Mouse (Mus musculus): Measurements from ENCODE around the gene Depdc5.
"Not testable (repeated sequence)": the region's sequence is repeated elsewhere in the genome, so short reads cannot be mapped to it uniquely, and the experiment has no call there.

The Depdc5 gene

DNA sequence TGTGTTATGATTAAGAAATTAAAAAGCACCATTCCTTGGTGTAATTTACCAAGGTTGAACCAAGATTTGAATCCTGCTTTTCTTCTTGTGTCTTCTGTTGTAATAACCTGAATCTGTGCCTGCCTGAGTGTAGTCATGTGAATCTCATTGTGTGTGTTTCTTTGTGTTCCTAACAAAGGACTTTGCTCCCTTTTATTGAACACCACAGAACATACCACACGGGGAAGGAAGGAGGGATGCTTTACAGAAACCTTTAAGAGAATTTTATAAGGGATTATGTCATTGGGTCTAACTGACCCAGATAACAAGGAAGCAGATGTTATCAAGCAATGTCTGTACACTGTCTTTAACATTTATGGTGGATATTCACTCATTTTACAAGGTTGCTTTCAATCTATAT is 44.0 kb downstream of the Depdc5 start:
- DNase-seq (ENCODE audit: low spot score in 2 of 2): no peak

DNA sequence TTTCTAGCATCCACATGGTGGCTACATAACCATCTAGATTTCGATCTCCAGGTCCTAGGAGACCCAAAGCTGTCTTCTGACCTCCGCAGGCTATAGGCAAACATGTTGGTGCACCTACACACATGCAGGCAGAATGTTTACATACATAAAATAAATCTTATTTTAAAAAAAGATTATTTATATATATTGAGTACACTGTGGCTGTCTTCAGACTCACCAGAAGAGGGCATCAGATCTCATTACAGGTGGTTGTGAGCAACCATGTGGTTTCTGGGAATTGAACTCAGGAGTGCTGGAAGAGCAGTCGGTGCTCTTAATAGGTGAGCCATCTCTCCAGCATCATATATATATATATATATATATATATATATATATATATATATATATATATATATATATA is 50.6 kb downstream of the Depdc5 start:
- no peak for DNase-seq (ENCODE audit: low spot score in 2 of 2)

DNA sequence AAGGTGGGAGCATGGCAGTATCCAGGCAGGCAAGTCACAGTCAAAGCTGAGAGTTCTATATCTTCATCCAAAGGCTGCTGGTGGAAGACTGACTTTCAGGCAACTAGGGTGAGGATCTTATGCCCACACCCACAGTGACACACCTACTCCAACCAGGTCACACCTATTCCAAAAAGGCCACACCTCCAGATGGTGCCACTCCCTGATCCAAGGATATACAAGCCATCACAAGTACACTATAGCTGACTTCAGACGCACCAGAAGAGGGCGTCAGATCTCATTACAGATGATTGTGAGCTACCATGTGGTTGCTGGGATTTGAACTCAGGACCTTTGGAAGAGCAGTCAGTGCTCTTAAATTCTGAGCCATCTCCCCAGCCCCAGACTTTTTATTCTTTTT is 55.8 kb downstream of the Depdc5 start:
- DNase-seq (ENCODE audit: low spot score in 2 of 2): not testable (repeated sequence)

DNA sequence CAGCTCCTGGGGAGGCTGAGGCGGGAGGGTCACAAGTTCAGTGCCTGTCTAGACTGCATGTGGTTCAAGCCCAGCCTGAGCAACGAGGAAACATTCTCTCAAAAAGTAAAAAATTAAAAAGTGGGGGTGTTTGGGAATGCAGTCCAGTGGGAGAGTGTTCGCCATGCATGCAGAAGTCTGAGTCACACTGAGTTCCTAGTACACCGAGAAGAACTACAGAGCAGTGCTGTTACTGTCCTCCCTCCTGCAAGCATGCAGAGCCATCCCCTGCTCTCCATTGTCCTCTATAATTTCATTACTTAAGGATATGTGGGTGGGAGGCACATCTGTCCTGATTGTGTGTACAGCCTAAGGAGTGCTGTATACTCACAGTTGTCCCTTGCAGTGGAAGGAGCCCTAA is 59.4 kb downstream of the Depdc5 start:
- no peak for DNase-seq (ENCODE audit: low spot score in 2 of 2)

DNA sequence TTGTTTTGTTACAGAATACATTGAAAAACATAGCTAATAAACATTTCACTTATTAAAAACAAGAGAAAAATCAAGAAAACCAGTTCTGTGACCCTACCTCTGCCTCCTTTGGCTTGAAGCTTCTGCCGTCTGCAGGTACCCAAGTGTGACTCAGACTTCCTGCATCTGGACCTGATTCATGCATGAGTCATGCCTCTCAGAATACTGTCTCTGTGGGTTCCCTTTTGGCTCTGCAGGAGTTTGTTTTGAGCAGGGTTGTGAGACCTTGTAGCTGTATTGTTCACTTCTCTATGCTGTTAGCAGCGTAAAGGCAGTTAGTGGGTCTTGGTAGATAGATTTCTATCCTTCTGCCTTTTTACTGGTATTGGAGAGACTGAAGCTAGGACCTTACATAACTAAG is 67.3 kb downstream of the Depdc5 start:
- no peak for DNase-seq (ENCODE audit: low spot score in 2 of 2)

DNA sequence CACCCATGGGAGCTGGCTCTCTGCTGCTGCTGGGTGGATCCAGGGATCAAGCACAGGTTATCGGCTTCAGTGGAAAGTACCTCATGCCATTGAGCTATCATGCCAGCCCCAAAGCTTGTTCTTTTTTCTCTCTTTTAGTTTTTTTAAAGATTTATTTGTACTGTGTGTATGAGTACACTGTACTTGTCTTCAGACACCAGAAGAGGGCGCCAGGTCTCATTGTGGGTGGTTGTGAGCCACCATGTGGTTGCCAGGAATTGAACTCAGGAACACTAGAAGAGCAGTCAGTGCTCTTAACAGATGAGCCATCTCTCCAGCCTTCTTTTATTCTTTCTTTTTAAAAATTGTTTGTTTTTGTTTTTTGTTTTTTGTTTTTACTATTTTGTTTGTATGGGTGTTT is 71.2 kb downstream of the Depdc5 start:
- DNase-seq (ENCODE audit: low spot score in 2 of 2): no peak

DNA sequence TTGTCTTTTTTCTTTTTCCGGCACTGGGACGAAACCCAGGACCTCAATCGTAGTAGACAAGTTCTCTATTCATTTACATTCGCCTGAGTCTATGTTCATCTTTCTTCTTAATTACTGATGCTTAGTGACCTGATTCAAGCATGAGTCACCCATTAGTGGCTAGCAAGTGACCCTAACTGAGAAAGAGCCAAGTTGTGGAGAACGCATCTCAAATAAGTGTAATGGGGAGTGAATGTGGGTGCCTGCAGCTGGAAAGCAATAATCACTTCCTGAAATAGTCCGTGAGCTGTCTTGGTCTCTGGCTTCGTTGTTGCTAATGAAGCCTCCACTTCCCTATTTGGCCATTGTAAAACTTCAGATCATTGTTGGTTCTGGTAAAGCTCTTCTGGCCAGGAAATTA is 77.1 kb downstream of the Depdc5 start:
- DNase-seq (ENCODE audit: low spot score in 2 of 2): no peak

DNA sequence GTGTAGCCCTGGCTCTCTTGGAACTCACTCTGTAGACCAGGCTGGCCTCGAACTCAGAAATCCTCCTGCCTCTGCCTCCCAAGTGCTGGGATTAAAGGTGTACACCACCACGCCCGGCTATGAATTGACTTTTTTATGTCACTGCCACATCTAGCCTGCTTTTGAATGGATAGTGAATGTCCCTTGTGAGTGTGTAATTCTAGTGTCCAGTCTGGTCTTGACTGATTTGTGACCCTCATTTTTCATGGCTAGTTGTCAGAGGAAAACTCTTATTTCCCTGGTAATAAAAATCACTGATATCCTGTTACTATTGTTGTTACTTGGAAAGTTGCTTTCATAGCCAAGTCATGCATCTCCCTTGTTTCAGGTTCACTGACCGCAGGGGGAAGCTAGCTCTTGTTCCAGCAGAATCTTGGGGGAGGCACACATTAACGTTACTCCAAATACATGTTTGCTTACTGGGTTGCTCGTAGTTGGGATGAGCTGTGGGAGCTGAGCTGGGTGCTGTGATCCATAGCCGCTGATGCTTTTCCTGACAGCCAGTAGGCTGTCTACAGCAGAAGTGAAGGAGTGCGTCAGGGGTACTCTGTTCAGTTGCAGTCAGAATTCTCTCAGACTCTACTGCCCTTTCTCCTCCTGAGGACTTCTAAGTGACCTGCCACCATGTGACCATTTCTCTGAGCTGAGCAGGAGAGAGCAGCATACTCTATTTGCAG is 77.9 kb downstream of the Depdc5 start:
- no peak for DNase-seq (ENCODE audit: low spot score in 2 of 2)

DNA sequence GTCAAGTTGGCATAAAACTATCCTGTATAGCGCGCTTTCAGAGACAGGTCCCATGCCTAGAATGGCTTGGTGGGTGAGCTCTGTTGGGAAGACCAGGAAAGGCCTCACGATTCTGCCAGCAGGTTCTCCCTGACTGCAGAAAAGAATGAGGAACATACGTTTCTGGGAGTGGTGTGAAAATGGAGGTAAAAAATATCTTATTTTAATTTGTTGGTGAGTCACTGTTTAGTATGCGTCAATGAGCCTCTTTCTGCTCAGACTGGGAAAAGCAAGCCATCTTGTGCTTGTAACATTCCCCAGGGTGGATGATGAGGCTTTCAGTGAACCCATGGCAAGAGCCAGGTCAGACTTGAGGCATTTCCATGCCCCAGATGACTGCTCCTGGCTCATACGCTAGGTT is 86.6 kb downstream of the Depdc5 start:
- DNase-seq (ENCODE audit: low spot score in 2 of 2): no peak

DNA sequence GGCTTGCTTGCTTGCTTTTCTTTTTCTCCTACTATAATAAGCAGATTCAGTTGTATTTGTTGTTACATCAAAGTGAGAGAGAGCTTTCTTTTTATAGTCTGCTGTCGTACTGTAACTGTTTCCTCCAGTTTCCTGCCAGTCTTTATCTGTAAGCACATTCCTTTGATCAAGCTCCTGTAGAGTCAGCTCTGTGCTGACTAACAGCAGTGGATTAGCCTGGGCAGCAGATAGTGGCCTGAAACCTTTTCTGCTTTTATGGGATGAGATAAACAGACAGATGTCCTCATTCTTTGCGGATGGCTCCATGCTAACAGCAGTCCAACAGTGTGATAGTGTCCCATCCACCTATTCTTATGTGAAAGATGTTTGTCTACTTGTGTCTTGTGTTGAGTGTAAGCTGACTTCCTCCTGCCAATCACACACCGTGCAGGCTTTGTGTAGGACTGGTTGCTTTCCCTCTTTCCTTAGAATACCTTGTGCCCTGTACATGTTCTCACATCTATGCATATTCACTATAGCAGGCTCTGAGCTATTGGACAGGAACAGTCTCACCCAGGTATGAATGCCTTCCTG is 87.3 kb downstream of the Depdc5 start:
- DNase-seq (ENCODE audit: low spot score in 2 of 2): no peak

DNA sequence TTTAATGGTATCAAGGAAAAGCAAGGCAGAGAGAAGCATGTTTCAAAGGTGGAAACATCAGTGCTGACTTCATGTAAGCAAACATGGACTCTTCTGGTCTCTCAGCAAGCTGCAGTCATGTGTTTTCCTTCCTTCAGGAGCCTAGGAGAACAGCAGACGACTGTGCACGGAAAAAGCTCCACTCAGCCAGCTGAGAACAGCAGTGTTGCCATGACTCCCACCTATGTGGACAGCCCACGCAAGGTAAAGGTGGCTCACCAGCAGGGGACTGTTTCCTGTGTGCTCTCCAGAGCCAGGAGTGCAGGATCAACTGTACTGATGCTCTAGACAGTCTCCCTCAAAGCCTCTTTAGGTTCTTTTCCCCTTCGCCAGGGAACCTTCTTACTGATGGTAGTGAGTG is 92.2 kb downstream of the Depdc5 start:
- no peak for DNase-seq (ENCODE audit: low spot score in 2 of 2)

DNA sequence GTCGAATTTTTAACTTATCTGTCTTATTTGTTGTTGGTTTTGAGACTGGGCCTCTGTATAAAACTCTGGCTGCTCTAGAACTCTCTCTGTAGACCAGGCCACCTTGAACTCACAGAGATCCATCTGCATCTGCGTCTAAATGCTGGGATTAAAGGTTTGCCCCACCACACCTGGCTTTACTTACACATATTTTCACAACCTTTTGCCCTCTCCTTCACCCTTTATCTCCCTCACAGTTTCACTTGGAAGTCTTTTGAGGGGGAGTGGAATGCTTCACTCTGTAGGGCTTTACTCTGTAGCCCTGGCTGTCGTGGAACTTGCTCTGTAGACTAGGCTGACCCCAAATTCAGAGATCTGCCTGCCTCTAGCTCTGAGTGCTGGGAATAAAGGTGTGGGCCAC is 98.1 kb downstream of the Depdc5 start:
- DNase-seq (ENCODE audit: low spot score in 2 of 2): no peak

DNA sequence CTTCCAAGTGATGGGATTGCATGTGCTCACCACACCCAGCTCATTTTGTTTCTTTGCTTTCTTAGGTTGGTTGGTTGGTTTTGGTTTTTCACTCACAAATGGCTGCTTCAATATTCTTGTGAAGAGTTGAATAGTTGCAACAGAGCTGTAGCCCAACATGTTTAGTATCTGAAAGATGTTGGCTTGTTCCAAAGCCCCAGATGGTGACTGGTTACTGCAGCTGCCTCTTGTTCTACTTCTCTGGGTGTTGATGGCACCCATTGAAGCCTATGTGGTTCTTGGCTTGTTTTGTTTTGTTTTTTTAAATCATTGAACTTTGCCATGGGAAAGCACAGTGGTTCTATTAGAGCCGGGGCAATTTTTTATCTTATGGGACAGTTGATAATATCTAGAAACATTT is 99.1 kb downstream of the Depdc5 start:
- no peak for DNase-seq (ENCODE audit: low spot score in 2 of 2)

DNA sequence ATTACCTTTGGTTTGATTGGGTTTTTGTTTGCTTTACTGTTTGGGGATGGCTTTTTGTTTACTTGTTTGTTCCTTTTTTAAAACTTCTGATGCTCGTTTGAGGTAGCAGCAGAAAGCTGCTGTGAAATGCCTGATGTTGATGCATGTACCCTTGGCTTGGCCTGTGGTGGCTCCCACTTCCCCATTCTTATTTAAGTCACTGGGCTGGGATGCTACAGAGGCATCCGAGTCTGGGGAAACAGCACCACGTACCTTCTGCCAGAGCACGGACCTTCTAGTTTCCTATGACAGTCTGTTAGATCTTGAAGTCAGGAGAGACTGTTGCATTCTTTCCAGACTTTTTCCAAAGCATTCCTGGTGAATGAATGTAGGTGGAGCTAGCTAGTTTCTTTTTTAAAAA is 113.0 kb downstream of the Depdc5 start:
- DNase-seq (ENCODE audit: low spot score in 2 of 2): no peak

DNA sequence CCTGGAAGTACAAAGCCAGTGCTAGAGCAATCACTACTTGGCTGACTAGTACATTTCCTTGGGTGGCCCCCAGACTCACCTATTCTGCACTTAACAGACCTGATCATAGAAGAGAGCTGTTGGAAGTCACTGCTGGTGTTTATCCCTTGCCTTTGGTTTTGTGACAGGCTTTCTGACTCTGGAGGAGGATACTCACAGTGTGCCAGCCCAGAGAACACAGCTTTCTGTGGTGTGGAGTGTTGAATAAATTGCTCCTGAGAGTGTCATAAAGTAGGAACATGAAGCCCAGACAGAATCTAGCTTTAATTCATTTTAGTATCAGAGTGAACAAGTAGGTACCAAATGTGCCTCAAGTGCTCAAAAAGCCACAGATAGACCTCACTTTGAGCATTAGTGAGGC is 113.7 kb downstream of the Depdc5 start:
- DNase-seq (ENCODE audit: low spot score in 2 of 2): no peak

DNA sequence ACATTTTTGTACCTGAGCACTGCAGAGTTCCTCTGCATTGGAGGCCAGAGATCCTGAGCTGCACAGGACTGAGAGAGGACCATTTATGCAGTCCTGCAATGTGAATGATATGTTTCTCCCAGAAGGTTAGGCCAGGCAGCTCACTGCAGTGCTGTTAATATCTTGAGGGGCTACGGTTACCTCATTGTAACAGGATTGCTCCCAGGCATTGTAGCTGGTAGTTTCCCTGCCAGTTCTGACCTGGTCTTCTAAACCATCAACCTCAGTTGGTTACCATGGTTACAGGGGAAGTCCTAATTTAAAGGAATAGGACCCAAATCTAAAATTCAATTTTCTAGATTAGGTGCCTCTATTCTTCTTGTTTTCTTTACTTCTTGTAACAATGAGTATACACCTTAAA is 121.9 kb downstream of the Depdc5 start:
- DNase-seq (ENCODE audit: low spot score in 2 of 2): no peak

DNA sequence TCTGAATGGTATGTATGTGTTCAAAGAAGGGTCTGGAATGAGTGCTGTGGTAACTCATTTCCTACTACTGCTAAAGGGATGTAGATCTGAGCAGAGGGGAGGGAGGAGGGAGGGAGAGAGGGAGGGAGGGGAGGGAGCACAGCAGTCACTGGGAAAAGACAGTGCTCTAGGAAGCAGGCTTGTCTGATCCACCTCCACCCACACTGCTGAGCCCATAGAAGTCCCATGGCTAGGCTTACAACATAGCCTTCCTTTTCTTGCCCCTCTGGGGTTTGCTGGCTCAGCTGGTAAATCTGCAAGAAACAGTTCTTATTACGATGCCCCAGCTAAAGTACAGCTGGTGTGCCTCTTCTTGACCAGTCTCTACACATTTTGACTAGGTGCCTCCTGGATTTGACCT is 124.4 kb downstream of the Depdc5 start:
- no peak for DNase-seq (ENCODE audit: low spot score in 2 of 2)

DNA sequence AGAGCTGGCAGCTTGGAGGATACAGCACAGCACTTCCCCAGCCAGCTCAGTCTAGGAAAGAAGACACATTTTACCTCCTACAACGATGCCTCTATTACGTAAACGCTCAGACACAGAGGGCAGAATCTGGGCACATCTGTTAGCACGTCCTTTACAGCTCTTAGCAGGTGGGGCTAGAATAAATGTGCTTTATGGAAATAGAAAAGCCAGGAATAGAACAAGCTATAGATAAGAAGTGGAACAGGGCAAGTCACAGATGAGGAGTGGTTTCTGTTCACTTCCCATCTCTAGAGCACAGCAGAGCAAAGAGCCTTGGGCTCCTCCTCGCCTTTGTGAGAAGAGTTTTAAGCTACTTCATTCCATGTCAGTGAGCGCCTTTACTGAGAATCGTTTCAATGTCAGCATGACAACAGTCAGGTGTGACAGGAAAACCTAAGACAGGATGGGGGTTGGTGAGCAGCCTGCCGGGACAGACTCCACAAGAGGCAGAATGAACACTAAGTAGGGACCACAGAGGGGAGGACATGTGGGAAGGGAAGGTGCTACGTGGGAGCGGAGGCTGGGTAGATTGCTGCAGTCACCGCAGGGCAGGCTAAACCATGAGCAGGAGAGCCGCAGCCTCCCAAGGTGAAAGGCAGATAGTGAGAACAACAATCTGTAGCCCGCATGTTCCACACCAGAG is 126.6 kb downstream of the Depdc5 start:
- no peak for DNase-seq (ENCODE audit: low spot score in 2 of 2)

DNA sequence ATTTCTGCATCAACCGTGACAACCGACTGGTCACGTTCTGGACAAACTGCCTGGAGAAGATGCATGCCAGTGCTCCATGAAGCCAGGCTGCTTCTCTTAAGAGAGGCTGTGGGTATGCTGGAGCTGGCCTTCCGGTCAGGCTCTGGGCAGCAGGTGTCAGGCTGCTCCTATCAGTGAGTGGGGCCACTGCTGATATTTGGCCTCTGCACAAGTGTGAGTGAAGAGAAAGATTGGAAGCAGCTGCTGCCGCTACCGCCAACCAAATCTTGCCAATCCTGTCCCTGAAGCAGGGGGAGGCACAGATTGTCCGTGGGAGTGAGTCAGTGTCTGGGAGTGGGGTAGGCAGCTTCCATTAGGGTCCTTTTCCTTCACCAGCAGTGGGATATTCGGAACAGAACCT is 127.7 kb downstream of the Depdc5 start:
- DNase-seq (ENCODE audit: low spot score in 2 of 2): peak in 1 of 2 experiments; percentile 42

DNA sequence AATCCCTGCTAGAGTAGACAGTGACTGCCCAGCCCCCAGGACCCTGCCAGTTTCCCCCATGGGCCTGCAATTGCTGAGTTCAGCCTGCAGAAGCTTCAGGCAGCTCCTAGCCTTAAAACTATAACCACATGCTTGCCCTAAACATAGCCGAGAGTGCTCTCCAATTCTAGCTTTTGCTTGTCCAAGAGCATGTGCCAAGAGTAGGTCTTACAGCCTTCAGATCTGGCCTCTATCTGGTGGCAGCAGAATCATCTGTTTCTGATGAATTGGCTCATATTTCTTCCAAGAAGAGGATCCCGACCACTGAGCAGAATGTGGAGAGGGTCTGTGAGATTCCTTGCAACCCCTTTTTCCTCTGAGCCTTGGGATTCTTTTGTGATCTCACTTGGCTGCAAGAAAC is 131.0 kb downstream of the Depdc5 start:
- no peak for DNase-seq (ENCODE audit: low spot score in 2 of 2)

DNA sequence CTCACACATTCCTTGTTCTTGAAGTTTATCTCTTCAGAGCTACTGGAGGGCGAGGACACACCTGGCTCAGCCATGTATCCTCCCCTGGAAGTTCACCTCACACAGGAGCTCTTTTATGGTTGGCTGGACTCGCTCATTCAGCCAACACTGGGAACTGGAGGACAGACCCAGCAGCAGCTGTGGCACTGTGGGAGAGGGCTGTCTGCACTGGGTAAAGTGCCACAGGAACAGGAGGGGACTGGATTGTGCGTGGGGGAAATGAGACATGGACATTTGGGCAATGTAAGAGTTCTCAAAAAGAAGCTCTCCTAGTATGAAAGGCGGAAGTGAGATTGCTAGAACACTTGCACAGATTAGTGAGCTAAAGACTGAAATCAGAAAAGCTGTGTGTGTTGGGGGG is 132.3 kb downstream of the Depdc5 start:
- DNase-seq (ENCODE audit: low spot score in 2 of 2): no peak

DNA sequence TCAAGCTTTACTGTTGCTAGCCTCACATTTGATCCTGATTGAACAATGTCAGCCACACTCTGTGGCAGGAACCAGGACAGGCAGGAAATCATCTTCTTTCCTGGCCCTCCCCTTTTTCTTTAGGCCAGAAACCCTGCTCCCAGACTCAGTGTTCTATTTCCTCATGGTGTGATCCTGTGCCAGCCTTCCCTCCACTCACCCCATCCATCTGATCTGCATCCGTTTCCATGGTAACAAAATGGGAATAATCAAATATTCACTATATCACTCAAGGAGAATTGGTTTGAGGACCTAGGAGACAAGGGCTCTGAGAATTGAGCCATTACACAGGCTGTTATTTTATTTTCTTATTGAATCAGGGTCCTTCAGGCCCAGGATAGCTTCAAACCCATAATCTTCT is 133.1 kb downstream of the Depdc5 start:
- DNase-seq (ENCODE audit: low spot score in 2 of 2): no peak

DNA sequence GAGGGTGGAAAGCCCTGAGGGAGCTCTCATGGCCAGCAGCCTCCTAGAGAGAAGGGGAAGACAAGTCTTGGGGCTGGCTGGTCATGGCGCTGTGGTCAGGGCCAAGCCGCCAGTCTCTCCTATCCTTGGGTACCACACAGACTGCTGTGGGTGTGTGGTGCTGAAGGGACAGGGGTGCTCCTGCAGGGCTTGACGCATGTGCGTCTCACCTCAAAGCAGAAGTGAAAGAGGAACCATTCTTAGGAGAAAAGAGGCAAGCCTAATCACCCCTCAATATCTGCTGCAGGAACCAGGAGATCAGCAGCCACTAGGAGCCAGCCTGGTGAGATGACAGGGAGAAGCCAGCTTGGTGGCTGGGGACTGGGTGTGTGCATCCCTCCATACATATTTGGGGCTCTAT is 134.2 kb downstream of the Depdc5 start:
- no peak for DNase-seq (ENCODE audit: low spot score in 2 of 2)

DNA sequence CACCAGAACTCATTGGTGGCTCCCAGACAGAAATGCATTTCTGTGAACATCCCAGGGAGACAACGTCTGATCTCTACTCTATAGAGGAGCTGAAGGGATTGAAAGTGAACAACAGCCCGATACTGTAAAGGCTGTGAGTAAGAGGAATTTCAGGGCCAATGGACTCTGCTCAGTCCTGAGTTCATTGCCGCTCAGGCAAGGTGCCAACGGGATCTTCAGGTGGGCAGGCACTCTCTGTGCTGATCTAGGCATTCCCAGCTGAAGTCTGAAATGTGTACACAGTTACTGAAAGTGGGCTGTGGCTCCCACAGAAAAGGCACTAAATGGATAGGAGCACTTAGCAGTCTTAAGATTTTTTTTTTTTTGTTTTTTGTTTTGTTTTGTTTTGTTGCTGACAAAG is 135.3 kb downstream of the Depdc5 start:
- DNase-seq (ENCODE audit: low spot score in 2 of 2): no peak
